8 mouse cellular contexts compared by ENCODE assay signal in genomic region chr5:32614691-32615090, GRCm38 (mm10). TPM values are rescaled to one million over a fixed set of nuclear protein-coding genes. Genes with fewer than 3 reads are reported as not detected.
DNase-seq lines count a peak whose midpoint lies in the region; ATAC-seq lines count a peak whose summit lies in the region.

No protein-coding gene starts in this region.

- peak overlapping the region; percentile 41 for H3K4me2 ChIP-seq in heart, embryonic 11.5 days
- H3K4me2 ChIP-seq in stomach, embryonic 15.5 days = no peak overlapping the region

- 0 out of 2 replicates have a peak overlapping the region, but pooled peaks have one; percentile 24 for H3K9ac ChIP-seq in heart, embryonic 11.5 days (ENCODE audit: low read depth, low read length)
- no peak overlapping the region for H3K9ac ChIP-seq in stomach, embryonic 15.5 days

- 62% methylated on average over 4 of the region's 4 CpGs for WGBS in heart, embryonic 11.5 days (ENCODE audit: insufficient replicate concordance)
- 65% methylated on average over 4 of the region's 4 CpGs for WGBS in stomach, embryonic 15.5 days

- H3K4me1 ChIP-seq in heart, embryonic 11.5 days (ENCODE audit: control insufficient read depth, insufficient read depth, low read length) = peaks cover 11% of the 10 kb centered on the region
- H3K4me1 ChIP-seq in stomach, embryonic 15.5 days = no peaks in the 10 kb centered on the region

- peak; percentile 40 for DNase-seq in layer of hippocampus, adult 11-12 months (ENCODE audit: low spot score)
- no peak for DNase-seq in layer of hippocampus, adult 9-10 months (ENCODE audit: low spot score)
- peak; percentile 19 for DNase-seq in cerebellum, adult 9-10 months
- peak; percentile 20 to 71 for DNase-seq in left cerebral cortex, adult 8-10 months (ENCODE audit: low spot score in 2 of 2)
- DNase-seq in adrenal gland, postnatal 25 days = no peak

- no peak overlapping the region for H3K4me3 ChIP-seq in heart, embryonic 11.5 days (ENCODE audit: low read depth, low read length)
- no peak overlapping the region for H3K4me3 ChIP-seq in stomach, embryonic 15.5 days (replicated peaks)

- no peaks in the 10 kb centered on the region for H3K27me3 ChIP-seq in heart, embryonic 11.5 days (ENCODE audit: control insufficient read depth, insufficient read depth, low read length)
- no peaks in the 10 kb centered on the region for H3K27me3 ChIP-seq in stomach, embryonic 15.5 days (replicated peaks)

- peak overlapping the region; percentile 64 for H3K27ac ChIP-seq in heart, embryonic 11.5 days (ENCODE audit: low read depth, low read length)
- 0 out of 2 replicates have a peak overlapping the region, but pooled peaks have one; percentile 21 for H3K27ac ChIP-seq in stomach, embryonic 15.5 days

- no peak for ATAC-seq in heart, embryonic 11.5 days (replicated peaks; ENCODE audit: insufficient number of reproducible peaks, low FRiP score, low TSS enrichment)
- no peak for ATAC-seq in stomach, embryonic 15.5 days (ENCODE audit: insufficient read depth, low FRiP score, low read depth)
- no peak for ATAC-seq in megakaryocyte-erythroid progenitor cell, adult 5-6 weeks (replicated peaks; ENCODE audit: low FRiP score, low TSS enrichment, poor library complexity, severe bottlenecking)

- H3K36me3 ChIP-seq in heart, embryonic 11.5 days (ENCODE audit: control insufficient read depth, insufficient read depth, low read length) = no peaks in the 10 kb centered on the region
- H3K36me3 ChIP-seq in stomach, embryonic 15.5 days = no peaks in the 10 kb centered on the region

- no peaks in the 10 kb centered on the region for H3K9me3 ChIP-seq in heart, embryonic 11.5 days (replicated peaks; ENCODE audit: control insufficient read depth, low read length)
- no peaks in the 10 kb centered on the region for H3K9me3 ChIP-seq in stomach, embryonic 15.5 days

RNA-seq across cellular contexts. Expression of gene Yes1, which starts 3.7 kb away (rescaled TPM):
- 26.2 and 27.4 TPM in 2 replicates for polyA plus RNA-seq in heart, embryonic 11.5 days (2014; fragmentation: Nextera tagmentation; extraction: Ambion mirVana)
- total RNA-seq in left cerebral cortex, adult 8-10 months (2022) = 10 to 100 TPM; 13.0 to 15.5 (median 14.3) TPM
- 33.6 and 34.0 TPM in 2 replicates for polyA plus RNA-seq in stomach, embryonic 15.5 days (2015; fragmentation: Nextera tagmentation; extraction: Ambion mirVana)
- total RNA-seq in adrenal gland, postnatal 25 days (2021) = 58.5 and 61.2 TPM in 2 replicates
- total RNA-seq in megakaryocyte-erythroid progenitor cell, adult 5-6 weeks (2014; fragmentation: Nextera tagmentation) = 0.22 TPM in 1 of 2 replicates, not detected in the other
- 0.08 and 0.23 TPM in 2 replicates for total RNA-seq in megakaryocyte-erythroid progenitor cell, adult 5-6 weeks (2017)

Comparison
In these comparisons a context has a peak if more than half of its experiments do, and no peak if none do; other contexts are left out.
1. DNase-seq: peak in layer of hippocampus, adult 11-12 months (single experiment), cerebellum, adult 9-10 months (single experiment) and left cerebral cortex, adult 8-10 months (2 of 2); none in layer of hippocampus, adult 9-10 months (single experiment) and adrenal gland, postnatal 25 days (single experiment).
2. RNA of gene Yes1, which starts 3.7 kb away (total RNA-seq): 58.5 to 61.2 TPM in adrenal gland, postnatal 25 days and 13.0 to 15.5 TPM in left cerebral cortex, adult 8-10 months; 0.08 to 0.23 TPM in megakaryocyte-erythroid progenitor cell, adult 5-6 weeks; every median in the first group is over 10 times any median in the second.